Mouse (Mus musculus) frontal cortex, postnatal 14 days (tissue): ENCODE measurements at regions not wholly inside any gene's neighbourhood (a gene's known extent, or its start where the extent isn't known, plus 50 kb on each side); places are given as distances from the start of the nearest gene placed in this dataset.
"Not testable (repeated sequence)": the region's sequence is repeated elsewhere in the genome, so short reads cannot be mapped to it uniquely, and the experiment has no call there.

Source experiments
- DNase-seq, 2 experiments: peaks; one replicate each; pipeline ENCODE4 v3.0.0; 2022; ENCODE audit warnings: low spot score in 2 of 2

- DNase-seq, result no peak
Measured at GRCm38 (mm10) chr9:9606322-9606721, 367.4 kb upstream of the Arhgap42 start.

GRCm38 (mm10) chr9:9591263-9591662 is 352.4 kb upstream of the Arhgap42 start:
- no peak for DNase-seq

DNA sequence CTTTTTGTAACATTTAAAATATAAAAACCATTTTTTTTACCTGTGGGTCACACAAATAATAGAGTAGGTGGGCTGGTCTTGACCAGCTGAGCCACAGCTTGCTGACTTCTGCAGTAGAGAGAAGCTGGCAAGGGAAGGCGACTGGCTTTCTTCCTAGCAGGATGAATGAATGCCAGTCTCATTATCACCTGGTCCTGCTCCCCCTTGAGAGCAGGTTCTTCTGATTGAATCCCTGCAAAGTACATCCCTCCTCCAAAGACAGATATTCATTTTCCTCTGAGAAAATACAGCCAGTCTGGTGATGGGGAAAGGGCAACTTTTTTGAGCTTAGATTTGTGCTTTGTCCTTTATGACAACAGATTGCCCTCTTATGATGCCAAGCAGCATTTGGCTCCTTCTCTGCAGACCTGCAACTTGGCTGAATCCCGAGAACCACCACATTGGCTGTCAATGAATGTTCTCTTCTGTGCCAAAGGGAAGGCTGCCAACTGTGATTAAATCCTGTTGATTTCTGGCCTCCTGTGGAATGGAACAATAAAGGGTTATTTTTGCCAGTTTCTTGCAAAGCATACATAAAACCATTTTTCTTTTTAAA is 344.2 kb upstream of the Arhgap42 start:
- no peak for DNase-seq

GRCm38 (mm10) chr9:9582301-9583010 is 343.6 kb upstream of the Arhgap42 start:
- no peak for DNase-seq

GRCm38 (mm10) chr9:9568040-9568649 is 329.2 kb upstream of the Arhgap42 start:
- no peak for DNase-seq

GRCm38 (mm10) chr9:9564551-9564950 is 325.6 kb upstream of the Arhgap42 start:
- no peak for DNase-seq

GRCm38 (mm10) chr9:9548657-9549056 is 309.8 kb upstream of the Arhgap42 start:
- no peak for DNase-seq

DNA sequence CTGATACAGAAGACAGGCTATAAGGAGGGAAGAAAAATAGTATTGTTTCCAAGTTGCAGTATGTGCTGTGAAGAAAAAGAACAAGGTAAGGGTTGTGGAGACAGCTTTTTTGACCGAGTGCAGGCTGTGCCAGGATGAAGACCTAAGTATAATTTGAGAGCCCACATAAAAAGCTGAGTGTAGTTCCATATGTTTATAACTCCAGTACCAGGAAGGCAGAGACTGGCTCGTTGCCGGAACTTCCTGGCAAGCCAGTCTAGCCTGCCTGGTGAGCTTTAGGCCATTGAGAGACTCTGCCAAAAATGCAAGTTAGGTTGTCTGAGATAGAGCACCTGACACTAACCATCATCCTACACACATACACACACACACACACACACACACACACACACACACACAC is 308.7 kb upstream of the Arhgap42 start:
- peak in 1 of 2 experiments; percentile 11 for DNase-seq

DNA sequence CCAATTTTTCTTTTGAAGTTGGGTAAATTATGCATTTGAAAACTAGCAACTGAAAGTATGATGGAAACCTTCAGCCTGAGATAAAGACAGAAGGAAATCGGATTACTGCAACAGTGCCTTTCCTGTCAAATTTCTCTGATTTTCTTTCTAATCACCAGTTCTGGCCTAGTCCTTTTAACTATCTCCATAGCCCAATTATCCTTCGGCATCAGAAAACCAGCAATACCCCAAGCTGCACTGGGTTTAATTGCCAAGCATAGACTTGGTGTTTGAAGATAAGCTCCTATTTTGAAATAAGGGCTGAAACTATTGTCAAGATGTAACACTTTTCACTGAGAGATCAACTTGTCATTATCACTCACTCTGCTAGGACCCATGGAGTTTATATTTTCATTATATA is 308.2 kb upstream of the Arhgap42 start:
- DNase-seq, result no peak

GRCm38 (mm10) chr9:9500345-9500744 is 261.4 kb upstream of the Arhgap42 start:
- DNase-seq, result no peak

- no peak for DNase-seq
Measured at GRCm38 (mm10) chr9:9493594-9494182, 254.8 kb upstream of the Arhgap42 start.

GRCm38 (mm10) chr9:9477145-9477544 is 238.2 kb upstream of the Arhgap42 start:
- DNase-seq, result no peak

GRCm38 (mm10) chr9:9475009-9475744 is 236.3 kb upstream of the Arhgap42 start:
- no peak for DNase-seq

- no peak for DNase-seq
Measured at GRCm38 (mm10) chr9:9444213-9444612, 205.3 kb upstream of the Arhgap42 start.

- DNase-seq, result no peak
Measured at GRCm38 (mm10) chr9:9420326-9420725, 181.4 kb upstream of the Arhgap42 start.

- DNase-seq, result no peak
Measured at GRCm38 (mm10) chr9:9412460-9413181, 173.7 kb upstream of the Arhgap42 start.

DNA sequence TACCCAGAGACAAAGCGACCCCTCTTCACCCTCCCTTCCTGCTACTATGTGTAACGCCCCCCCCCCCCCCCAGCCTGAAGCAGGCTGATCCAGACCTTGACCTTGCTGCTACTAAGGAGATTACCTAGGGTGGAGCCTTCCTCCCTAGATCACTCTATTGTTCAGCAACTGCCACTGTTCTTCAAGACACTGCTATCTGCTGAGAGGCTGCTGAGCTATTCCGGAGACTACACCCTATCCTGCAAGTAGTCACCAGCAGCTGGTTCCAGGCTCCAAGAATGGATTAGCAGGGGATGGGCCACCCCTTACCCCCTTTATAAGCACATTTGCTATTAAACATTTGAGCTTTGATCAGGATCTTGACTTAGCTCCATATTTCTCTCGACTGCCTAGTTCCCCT is 155.3 kb upstream of the Arhgap42 start:
- not testable (repeated sequence) for DNase-seq

- no peak for DNase-seq
Measured at GRCm38 (mm10) chr9:9376650-9377189, 137.8 kb upstream of the Arhgap42 start.

- peak in 1 of 2 experiments; percentile 55 for DNase-seq
Measured at GRCm38 (mm10) chr9:9375304-9375904, 136.5 kb upstream of the Arhgap42 start.

DNA sequence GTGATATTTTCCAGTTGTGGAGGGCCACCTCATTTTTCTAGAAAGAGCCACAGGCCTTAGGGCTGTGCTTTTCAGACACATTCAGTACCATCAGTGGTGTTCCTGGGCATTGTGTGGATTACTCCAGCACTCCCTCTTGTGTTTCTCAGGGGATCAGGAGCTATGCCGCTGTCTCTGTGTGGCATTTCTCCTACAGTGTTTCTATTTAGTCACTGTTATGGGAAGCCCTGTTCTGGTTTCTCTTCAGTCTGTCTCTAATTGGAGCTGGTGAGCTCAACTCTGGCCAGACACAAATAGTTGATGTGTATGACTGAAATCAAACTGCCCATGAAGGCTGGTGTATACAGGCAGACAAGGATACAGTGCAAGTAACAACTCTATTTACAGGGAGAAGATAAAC is 133.7 kb upstream of the Arhgap42 start:
- DNase-seq, result no peak

DNA sequence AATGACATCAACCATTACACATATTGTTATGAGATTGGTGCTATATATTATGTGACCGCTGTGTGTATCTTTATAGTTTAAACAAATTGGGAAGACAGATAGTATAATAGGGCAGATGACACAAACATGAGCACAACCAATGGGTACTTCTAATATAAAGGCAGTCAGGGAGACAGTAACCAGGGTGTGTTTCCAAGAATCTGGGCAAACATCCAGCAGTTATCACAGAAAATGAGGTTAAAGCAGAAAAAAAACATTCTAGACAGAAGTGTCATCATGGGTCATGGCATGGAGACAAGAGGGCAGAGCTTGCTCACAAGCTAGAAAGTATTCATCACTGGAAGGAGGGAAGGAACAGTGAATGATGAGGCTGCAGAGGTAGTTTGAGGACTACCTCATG is 129.8 kb upstream of the Arhgap42 start:
- no peak for DNase-seq
